Comparison of ENCODE assay signal across 8 mouse cellular contexts in the genomic region with DNA sequence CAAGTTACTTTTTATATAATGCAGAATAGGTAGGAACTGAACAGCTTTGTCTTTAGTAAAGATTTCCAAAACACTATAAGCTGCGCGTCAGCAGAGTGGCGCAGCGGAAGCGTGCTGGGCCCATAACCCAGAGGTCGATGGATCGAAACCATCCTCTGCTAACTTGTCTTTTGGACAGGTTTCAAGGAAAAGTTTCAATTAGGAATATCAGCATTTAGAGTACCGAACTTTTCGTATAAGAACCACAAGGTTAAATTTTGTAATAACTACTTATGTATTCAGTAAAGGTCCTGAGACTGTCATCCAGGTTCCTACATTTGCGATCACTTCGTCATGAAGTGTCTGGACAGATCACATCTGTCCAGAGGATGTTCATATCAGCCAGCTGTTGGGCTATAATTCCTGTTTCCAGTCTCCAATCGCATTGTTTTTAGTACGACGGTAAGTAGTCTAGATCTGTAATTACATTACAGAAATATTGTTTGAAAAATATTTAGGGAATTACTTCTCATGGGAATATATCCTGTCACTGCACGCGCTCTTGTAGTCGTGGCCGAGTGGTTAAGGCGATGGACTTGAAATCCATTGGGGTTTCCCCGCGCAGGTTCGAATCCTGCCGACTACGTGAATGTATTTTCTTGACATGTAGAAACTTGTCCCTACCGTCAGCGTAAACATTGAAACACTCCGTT. TPM values are rescaled to one million over a fixed set of nuclear protein-coding genes. Genes with fewer than 3 reads are reported as not detected.
DNase-seq lines count a peak whose midpoint lies in the region; ATAC-seq lines count a peak whose summit lies in the region.

No protein-coding gene starts in this region.

- H3K4me3 ChIP-seq in intestine, embryonic 14.5 days (ENCODE audit: low read depth, low read length), result peak overlapping the region; percentile 70

- H3K27me3 ChIP-seq in intestine, embryonic 14.5 days (replicated peaks; ENCODE audit: control insufficient read depth, insufficient read depth, low read length), result no peaks in the 10 kb centered on the region

- peak overlapping the region; percentile 71 for H3K27ac ChIP-seq in intestine, embryonic 14.5 days (ENCODE audit: low read depth)

- intact Hi-C loops in left cerebral cortex, postnatal 10 days (cut with DNase I), result loop anchor here (2.0 to 5.0 kb wide), 3 partner anchors 85 to 1575 kb away; no protein-coding TSS in a partner anchor

- under 1% methylated on average over 27 of the region's 27 CpGs for WGBS in intestine, embryonic 14.5 days

- no peaks in the 10 kb centered on the region for H3K36me3 ChIP-seq in intestine, embryonic 14.5 days (ENCODE audit: control insufficient read depth, insufficient read depth, low read length)

- DNase-seq in adrenal gland, adult (ENCODE audit: inconsistent age in 2 of 2, low spot score in 1 of 2), result peak; percentile 89 to 98
- DNase-seq in embryo, embryonic 11 days, result peak; percentile 85
- DNase-seq in gastrocnemius, postnatal 25 days, result peak; percentile 58
- peak; percentile 96 for DNase-seq in intestine, embryonic 14.5 days (ENCODE audit: low spot score)
- peak; percentile 84 to 92 for DNase-seq in left cerebral cortex, postnatal 10 days (ENCODE audit: extremely low spot score in 1 of 2, low spot score in 2 of 2)
- DNase-seq in right cerebral cortex, postnatal 14 days, result peak; percentile 86
- DNase-seq in urinary bladder, postnatal 25 days (ENCODE audit: low spot score), result peak; percentile 78

- peak; percentile 89 for ATAC-seq in intestine, embryonic 14.5 days (replicated peaks; ENCODE audit: low FRiP score, low TSS enrichment, low read depth)
- peak; percentile 49 for ATAC-seq in megakaryocyte progenitor cell, adult 5-6 weeks (replicated peaks; ENCODE audit: poor library complexity)

- no peaks in the 10 kb centered on the region for H3K9me3 ChIP-seq in intestine, embryonic 14.5 days (ENCODE audit: control insufficient read depth, low read length)

- H3K4me2 ChIP-seq in intestine, embryonic 14.5 days (ENCODE audit: low read length), result peak overlapping the region; percentile 93

- 0 out of 2 replicates have a peak, but pooled peaks cover 4% of the 10 kb centered on the region for H3K4me1 ChIP-seq in intestine, embryonic 14.5 days (replicated peaks; ENCODE audit: control insufficient read depth, insufficient read depth, low read length)

- H3K9ac ChIP-seq in intestine, embryonic 14.5 days (ENCODE audit: low read length), result peak overlapping the region; percentile 48

RNA-seq across cellular contexts. Expression of a gene that starts 13.1 kb away (rescaled TPM):
- 100 to 1,000 TPM; 156 to 160 TPM for total RNA-seq in gastrocnemius, postnatal 25 days (2021)
- polyA plus RNA-seq in intestine, embryonic 14.5 days (2014; fragmentation: Nextera tagmentation; extraction: Ambion mirVana), result 6.5 and 6.9 TPM in 2 replicates
- 100 to 1,000 TPM; 265 to 270 TPM for total RNA-seq in left cerebral cortex, postnatal 10 days (2021)
- total RNA-seq in megakaryocyte progenitor cell, adult 5-6 weeks (2015), result 57.4 and 61.0 TPM in 2 replicates
- total RNA-seq in megakaryocyte progenitor cell, adult 5-6 weeks (2017), result 855 and 1,026 TPM in 2 replicates

RNA-seq across cellular contexts. Expression of a gene that starts 16.0 kb away (rescaled TPM):
- 10 to 100 TPM in 1 of 2 experiments, 1 to 10 TPM in 1; 9.5 to 14.9 TPM for total RNA-seq in gastrocnemius, postnatal 25 days (2021)
- polyA plus RNA-seq in intestine, embryonic 14.5 days (2014; fragmentation: Nextera tagmentation; extraction: Ambion mirVana), result 12.1 and 15.7 TPM in 2 replicates
- 10 to 100 TPM; 27.0 to 28.3 TPM for total RNA-seq in left cerebral cortex, postnatal 10 days (2021)
- 36.0 and 48.7 TPM in 2 replicates for total RNA-seq in megakaryocyte progenitor cell, adult 5-6 weeks (2015)
- 1,885 and 2,197 TPM in 2 replicates for total RNA-seq in megakaryocyte progenitor cell, adult 5-6 weeks (2017)

RNA-seq across cellular contexts. Expression of a gene that starts 17.5 kb away (rescaled TPM):
- 1 to 10 TPM; 2.0 to 3.9 TPM for total RNA-seq in gastrocnemius, postnatal 25 days (2021)
- 6.1 and 8.1 TPM in 2 replicates for polyA plus RNA-seq in intestine, embryonic 14.5 days (2014; fragmentation: Nextera tagmentation; extraction: Ambion mirVana)
- 10 to 100 TPM in 1 of 2 experiments, 1 to 10 TPM in 1; 9.7 to 10.4 TPM for total RNA-seq in left cerebral cortex, postnatal 10 days (2021)
- 212 and 246 TPM in 2 replicates for total RNA-seq in megakaryocyte progenitor cell, adult 5-6 weeks (2015)
- total RNA-seq in megakaryocyte progenitor cell, adult 5-6 weeks (2017), result 210 and 363 TPM in 2 replicates

RNA-seq across cellular contexts. Expression of a gene that starts 25.4 kb away (rescaled TPM):
- 1 to 10 TPM in 1 of 2 experiments, under 1 TPM in 1; 0.90 to 1.7 TPM for total RNA-seq in gastrocnemius, postnatal 25 days (2021)
- 0.47 and 1.1 TPM in 2 replicates for polyA plus RNA-seq in intestine, embryonic 14.5 days (2014; fragmentation: Nextera tagmentation; extraction: Ambion mirVana)
- 1 to 10 TPM; 1.4 to 1.7 TPM for total RNA-seq in left cerebral cortex, postnatal 10 days (2021)
- total RNA-seq in megakaryocyte progenitor cell, adult 5-6 weeks (2015), result 32.4 and 33.2 TPM in 2 replicates
- 120 and 144 TPM in 2 replicates for total RNA-seq in megakaryocyte progenitor cell, adult 5-6 weeks (2017)

RNA-seq across cellular contexts. Expression of a gene that starts 26.1 kb away (rescaled TPM):
- total RNA-seq in gastrocnemius, postnatal 25 days (2021), result 1 to 10 TPM; 5.0 to 6.6 TPM
- polyA plus RNA-seq in intestine, embryonic 14.5 days (2014; fragmentation: Nextera tagmentation; extraction: Ambion mirVana), result 1.1 and 1.2 TPM in 2 replicates
- 10 to 100 TPM; 22.6 to 23.0 TPM for total RNA-seq in left cerebral cortex, postnatal 10 days (2021)
- total RNA-seq in megakaryocyte progenitor cell, adult 5-6 weeks (2015), result 40.7 and 44.7 TPM in 2 replicates
- 86.8 and 176 TPM in 2 replicates for total RNA-seq in megakaryocyte progenitor cell, adult 5-6 weeks (2017)

Comparison
In these comparisons a context has a peak if more than half of its experiments do, and no peak if none do; other contexts are left out.
1. Peak in every context shown above with its lines: DNase-seq, ATAC-seq, H3K4me3 ChIP-seq and H3K27ac ChIP-seq.
2. RNA of a gene that starts 17.5 kb away (total RNA-seq): 210 to 363 TPM in megakaryocyte progenitor cell, adult 5-6 weeks; 9.7 to 10.4 TPM in left cerebral cortex, postnatal 10 days and 2.0 to 3.9 TPM in gastrocnemius, postnatal 25 days; every median in the first group is over 10 times any median in the second.